Mouse (Mus musculus): Measurements from ENCODE around the gene Lpp. TPM values are rescaled to one million over a fixed set of nuclear protein-coding genes. Genes with fewer than 3 reads are reported as not detected.

Lpp gene
- polyA plus RNA-seq, 1 experiment = 176 TPM

- Histone ChIP-seq H3K27me3 (ENCODE audit: control insufficient read depth, insufficient read depth, low read length) (no peaks in the 10 kb centered on the region), H3K27ac (ENCODE audit: control insufficient read depth, insufficient read depth, low read depth, low read length) (no peak overlapping the region), H3K36me3 (ENCODE audit: control insufficient read depth, insufficient read depth, low read length) (no peaks in the 10 kb centered on the region), H3K4me1 (ENCODE audit: control insufficient read depth, insufficient read depth, low read length) (no peaks in the 10 kb centered on the region), H3K4me3 (ENCODE audit: control insufficient read depth, low read depth, low read length) (no peak overlapping the region)
- TF ChIP-seq CTCF (IDR thresholded peaks at IDR 0.05; ENCODE audit: control insufficient read depth, insufficient read depth, insufficient replicate concordance, low read depth, low read length) = no peak
- no peak for TF ChIP-seq POLR2A (IDR thresholded peaks at IDR 0.05; ENCODE audit: control insufficient read depth, low read depth, low read length)
Measured at GRCm38 (mm10) chr16:24622226-24623194, 229.2 kb downstream of the Lpp start.

GRCm38 (mm10) chr16:24624335-24624734, 231.0 kb downstream of the Lpp start:
- no peak for TF ChIP-seq POLR2A (IDR thresholded peaks at IDR 0.05; ENCODE audit: control insufficient read depth, low read depth, low read length)
- TF ChIP-seq CTCF (IDR thresholded peaks at IDR 0.05; ENCODE audit: control insufficient read depth, insufficient read depth, insufficient replicate concordance, low read depth, low read length) = no peak
- Histone ChIP-seq H3K4me3 (ENCODE audit: control insufficient read depth, low read depth, low read length) (no peak overlapping the region), H3K27ac (ENCODE audit: control insufficient read depth, insufficient read depth, low read depth, low read length) (no peak overlapping the region), H3K27me3 (ENCODE audit: control insufficient read depth, insufficient read depth, low read length) (no peaks in the 10 kb centered on the region), H3K36me3 (ENCODE audit: control insufficient read depth, insufficient read depth, low read length) (no peaks in the 10 kb centered on the region), H3K4me1 (ENCODE audit: control insufficient read depth, insufficient read depth, low read length) (no peaks in the 10 kb centered on the region)

- H3K27ac ChIP-seq (ENCODE audit: control insufficient read depth, insufficient read depth, low read depth, low read length) = no peak overlapping the region
Measured at GRCm38 (mm10) chr16:24625576-24625975, 232.3 kb downstream of the Lpp start.

GRCm38 (mm10) chr16:24628779-24629178, 235.5 kb downstream of the Lpp start:
- Histone ChIP-seq H3K36me3 (ENCODE audit: control insufficient read depth, insufficient read depth, low read length) (no peaks in the 10 kb centered on the region), H3K4me3 (ENCODE audit: control insufficient read depth, low read depth, low read length) (no peak overlapping the region), H3K27ac (ENCODE audit: control insufficient read depth, insufficient read depth, low read depth, low read length) (no peak overlapping the region; the same call in 1 of the 2 replicates), H3K27me3 (ENCODE audit: control insufficient read depth, insufficient read depth, low read length) (no peaks in the 10 kb centered on the region), H3K4me1 (ENCODE audit: control insufficient read depth, insufficient read depth, low read length) (no peaks in the 10 kb centered on the region)
- TF ChIP-seq CTCF (IDR thresholded peaks at IDR 0.05; ENCODE audit: control insufficient read depth, insufficient read depth, insufficient replicate concordance, low read depth, low read length) (no peak), POLR2A (IDR thresholded peaks at IDR 0.05; ENCODE audit: control insufficient read depth, low read depth, low read length) (no peak)

More at GRCm38 (mm10) chr16:24625576-24625975, 232.3 kb downstream of the Lpp start:
- H3K36me3 ChIP-seq (ENCODE audit: control insufficient read depth, insufficient read depth, low read length) = no peaks in the 10 kb centered on the region
- H3K27me3 ChIP-seq (ENCODE audit: control insufficient read depth, insufficient read depth, low read length) = no peaks in the 10 kb centered on the region
- TF ChIP-seq CTCF (IDR thresholded peaks at IDR 0.05; ENCODE audit: control insufficient read depth, insufficient read depth, insufficient replicate concordance, low read depth, low read length) (no peak), POLR2A (IDR thresholded peaks at IDR 0.05; ENCODE audit: control insufficient read depth, low read depth, low read length) (no peak)
- H3K4me1 ChIP-seq (ENCODE audit: control insufficient read depth, insufficient read depth, low read length) = no peaks in the 10 kb centered on the region
- no peak overlapping the region for H3K4me3 ChIP-seq (ENCODE audit: control insufficient read depth, low read depth, low read length)

- H3K27ac ChIP-seq (ENCODE audit: control insufficient read depth, insufficient read depth, low read depth, low read length) = no peak overlapping the region
- H3K36me3 ChIP-seq (ENCODE audit: control insufficient read depth, insufficient read depth, low read length) = no peaks in the 10 kb centered on the region
- no peaks in the 10 kb centered on the region for H3K4me1 ChIP-seq (ENCODE audit: control insufficient read depth, insufficient read depth, low read length)
- no peak overlapping the region for H3K4me3 ChIP-seq (ENCODE audit: control insufficient read depth, low read depth, low read length)
- TF ChIP-seq CTCF (IDR thresholded peaks at IDR 0.05; ENCODE audit: control insufficient read depth, insufficient read depth, insufficient replicate concordance, low read depth, low read length) (no peak), POLR2A (IDR thresholded peaks at IDR 0.05; ENCODE audit: control insufficient read depth, low read depth, low read length) (no peak)
- H3K27me3 ChIP-seq (ENCODE audit: control insufficient read depth, insufficient read depth, low read length) = no peaks in the 10 kb centered on the region
Measured at GRCm38 (mm10) chr16:24629218-24630172, 236.2 kb downstream of the Lpp start.

GRCm38 (mm10) chr16:24635381-24635919, 242.1 kb downstream of the Lpp start:
- TF ChIP-seq POLR2A (IDR thresholded peaks at IDR 0.05; ENCODE audit: control insufficient read depth, low read depth, low read length) (no peak), CTCF (IDR thresholded peaks at IDR 0.05; ENCODE audit: control insufficient read depth, insufficient read depth, insufficient replicate concordance, low read depth, low read length) (no peak)
- Histone ChIP-seq H3K36me3 (ENCODE audit: control insufficient read depth, insufficient read depth, low read length) (no peaks in the 10 kb centered on the region), H3K27me3 (ENCODE audit: control insufficient read depth, insufficient read depth, low read length) (no peaks in the 10 kb centered on the region), H3K27ac (ENCODE audit: control insufficient read depth, insufficient read depth, low read depth, low read length) (no peak overlapping the region), H3K4me3 (ENCODE audit: control insufficient read depth, low read depth, low read length) (no peak overlapping the region), H3K4me1 (ENCODE audit: control insufficient read depth, insufficient read depth, low read length) (no peaks in the 10 kb centered on the region)

Data from testis, adult 2 months (tissue).